Mouse (Mus musculus) right cerebral cortex, postnatal 10 days (tissue): ENCODE results near the gene Prlr.

Experiments used
- DNase-seq, 2 experiments: peaks; one replicate each; pipeline ENCODE4 v3.0.0; 2021; ENCODE audit warnings: low spot score in 2 of 2

The Prlr gene

GRCm38 (mm10) chr15:10325080-10325479 is 148.0 kb downstream of the Prlr start, which contains the start of gene Gm21973:
Gene Gm21973, plus strand, starts transcription at chr15:10325380.
- no peak for DNase-seq

- no peak for DNase-seq
Measured at GRCm38 (mm10) chr15:10330626-10331025, 153.6 kb downstream of the Prlr start.

- no peak for DNase-seq
Measured at GRCm38 (mm10) chr15:10332566-10332965, 155.5 kb downstream of the Prlr start.

GRCm38 (mm10) chr15:10338606-10339005 is 161.6 kb downstream of the Prlr start:
- DNase-seq: no peak

- no peak for DNase-seq
Measured at GRCm38 (mm10) chr15:10347044-10347443, 170.0 kb downstream of the Prlr start.

- no peak for DNase-seq
Measured at GRCm38 (mm10) chr15:10358039-10358948, 181.3 kb downstream of the Prlr start, which contains the start of gene Agxt2. Gene Agxt2, plus strand, starts transcription at chr15:10358532.

- no peak for DNase-seq
Measured at GRCm38 (mm10) chr15:10366331-10366730, 189.3 kb downstream of the Prlr start.

GRCm38 (mm10) chr15:10375404-10375803 is 198.4 kb downstream of the Prlr start:
- DNase-seq: no peak

- DNase-seq: no peak
Measured at GRCm38 (mm10) chr15:10378338-10378959, 201.4 kb downstream of the Prlr start.

GRCm38 (mm10) chr15:10379757-10380458 is 202.9 kb downstream of the Prlr start:
- DNase-seq: no peak

GRCm38 (mm10) chr15:10387263-10387662 is 210.2 kb downstream of the Prlr start:
- no peak for DNase-seq
